Mouse (Mus musculus) adrenal gland, adult 2 months (tissue): ENCODE measurements around the gene Lct. TPM values are rescaled to one million over a fixed set of nuclear protein-coding genes. Genes with fewer than 3 reads are reported as not detected.
"Not testable (repeated sequence)": the region's sequence is repeated elsewhere in the genome, so short reads cannot be mapped to it uniquely, and the experiment has no call there.

Experiments used
- DNase-seq: peaks from one replicate; pipeline ENCODE4 v3.0.0; 2021
- polyA plus RNA-seq: library from polyadenylated mRNA; depleted of rRNA; stranded (reverse); fragments of >200 nt; gene quantifications from 2 replicates; pipeline ENCODE4 v1.2.3, GENCODE M21; 2012; rRNA removed
- total RNA-seq, 2 experiments: library from RNA; stranded (reverse); gene quantifications; 2 replicates each; pipeline ENCODE4 v1.2.3; 2021

The Lct gene
- total and polyA plus RNA-seq, 3 experiments: 0.04 to 0.07 (median 0.06) TPM

GRCm38 (mm10) chr1:128295296-128295695, 32.8 kb downstream of the Lct start:
- no peak for DNase-seq

GRCm38 (mm10) chr1:128293524-128293923, 34.6 kb downstream of the Lct start:
- DNase-seq: no peak

- no peak for DNase-seq
Observed at GRCm38 (mm10) chr1:128290295-128290694, 37.8 kb downstream of the Lct start.

GRCm38 (mm10) chr1:128285136-128285535, 43.0 kb downstream of the Lct start:
- DNase-seq: no peak

- DNase-seq: no peak
Observed at GRCm38 (mm10) chr1:128284157-128284690, 43.9 kb downstream of the Lct start.

- no peak for DNase-seq
Observed at GRCm38 (mm10) chr1:128282924-128283323, 45.2 kb downstream of the Lct start.

GRCm38 (mm10) chr1:128281753-128282152, 46.4 kb downstream of the Lct start:
- no peak for DNase-seq

- no peak for DNase-seq
Observed at GRCm38 (mm10) chr1:128278563-128278962, 49.6 kb downstream of the Lct start.

- no peak for DNase-seq
Observed at GRCm38 (mm10) chr1:128275908-128276307, 52.2 kb downstream of the Lct start.

- no peak for DNase-seq
Observed at GRCm38 (mm10) chr1:128270731-128271130, 57.4 kb downstream of the Lct start.

GRCm38 (mm10) chr1:128267061-128267460, 61.1 kb downstream of the Lct start:
- DNase-seq: not testable (repeated sequence)

GRCm38 (mm10) chr1:128244727-128245355, 83.3 kb downstream of the Lct start:
- peak; percentile 58 for DNase-seq

- DNase-seq: peak; percentile 97
Observed at GRCm38 (mm10) chr1:128243996-128244726, 84.0 kb downstream of the Lct start.

- no peak for DNase-seq
Observed at GRCm38 (mm10) chr1:128243627-128243995, 84.5 kb downstream of the Lct start, which contains the start of gene Ubxn4. Gene Ubxn4 (plus strand): TSS chr1:128243964.

GRCm38 (mm10) chr1:128235181-128235580, 92.9 kb downstream of the Lct start:
- DNase-seq: no peak

Other genes with a start within 250 kb of the Lct start
- 1 to 10 TPM; 3.1 to 4.0 TPM for gene Zranb3, start 225.3 kb downstream of the Lct start, total RNA-seq
- gene Zranb3, start 225.3 kb downstream of the Lct start, polyA plus RNA-seq: 0.73 and 0.79 TPM in 2 replicates
- 10 to 100 TPM; 61.0 to 70.2 TPM for gene R3hdm1, start 225.0 kb downstream of the Lct start, total RNA-seq
- gene R3hdm1, start 225.0 kb downstream of the Lct start, polyA plus RNA-seq: 56.1 and 77.6 TPM in 2 replicates
- gene Ubxn4, start 84.4 kb downstream of the Lct start, total RNA-seq: 100 to 1,000 TPM in 1 of 2 experiments, 10 to 100 TPM in 1; 70.1 to 134 TPM
- 21.2 and 22.0 TPM in 2 replicates for gene Ubxn4, start 84.4 kb downstream of the Lct start, polyA plus RNA-seq
- 10 to 100 TPM; 15.7 to 17.6 TPM for gene Mcm6, start 31.3 kb upstream of the Lct start, total RNA-seq
- gene Mcm6, start 31.3 kb upstream of the Lct start, polyA plus RNA-seq: 4.0 and 4.3 TPM in 2 replicates
- 10 to 100 TPM; 81.7 to 98.0 TPM for gene Dars, start 89.0 kb upstream of the Lct start, total RNA-seq
- 10.4 and 12.8 TPM in 2 replicates for gene Dars, start 89.0 kb upstream of the Lct start, polyA plus RNA-seq